Mouse (Mus musculus) c-Kit-negative CD71-positive TER-119-positive erythroid progenitor cells, embryonic 14.5 days (primary cell): ENCODE measurements around the gene Zfyve21.

Experiments used
- DNase-seq: peaks from one replicate; pipeline ENCODE4 v3.0.0-alpha.2; 2013; ENCODE audit warnings: low read depth, low spot score

Gene Zfyve21

GRCm38 (mm10) chr12:111813766-111814617 is at the start of gene Zfyve21, which contains the start of gene Xrcc3:
Gene Zfyve21, plus strand, starts transcription at chr12:111814170.
Gene Xrcc3, minus strand, starts transcription at chr12:111813873.
- peak; percentile 97 for DNase-seq

GRCm38 (mm10) chr12:111766313-111767236 is 47.4 kb upstream of the Zfyve21 start:
- DNase-seq, result no peak

- DNase-seq, result no peak
These were observed 45.5 kb upstream of the Zfyve21 start for GRCm38 (mm10) chr12:111768322-111768928.

GRCm38 (mm10) chr12:111769306-111769705 is 44.7 kb upstream of the Zfyve21 start:
- no peak for DNase-seq

- no peak for DNase-seq
These were observed 44.0 kb upstream of the Zfyve21 start for GRCm38 (mm10) chr12:111769816-111770577.

- DNase-seq, result no peak
These were observed 43.3 kb upstream of the Zfyve21 start for GRCm38 (mm10) chr12:111770651-111771050.

- no peak for DNase-seq
These were observed 39.8 kb upstream of the Zfyve21 start for GRCm38 (mm10) chr12:111774156-111774555.

- DNase-seq, result no peak
These were observed 39.1 kb upstream of the Zfyve21 start for GRCm38 (mm10) chr12:111774845-111775244.

- DNase-seq, result no peak
These were observed 36.1 kb upstream of the Zfyve21 start for GRCm38 (mm10) chr12:111777919-111778318.

GRCm38 (mm10) chr12:111779544-111779943 is 34.4 kb upstream of the Zfyve21 start:
- no peak for DNase-seq

- DNase-seq, result no peak
These were observed 28.8 kb upstream of the Zfyve21 start for GRCm38 (mm10) chr12:111785174-111785573.

- DNase-seq, result no peak
These were observed 27.0 kb upstream of the Zfyve21 start for GRCm38 (mm10) chr12:111787015-111787414.

- DNase-seq, result no peak
These were observed 23.9 kb upstream of the Zfyve21 start for GRCm38 (mm10) chr12:111790090-111790489.

- DNase-seq, result no peak
These were observed 23.3 kb upstream of the Zfyve21 start for GRCm38 (mm10) chr12:111790631-111791030.

- no peak for DNase-seq
These were observed 22.4 kb upstream of the Zfyve21 start for GRCm38 (mm10) chr12:111791474-111792104.

GRCm38 (mm10) chr12:111794102-111794501 is 19.9 kb upstream of the Zfyve21 start:
- DNase-seq, result no peak

- no peak for DNase-seq
These were observed 19.3 kb upstream of the Zfyve21 start for GRCm38 (mm10) chr12:111794526-111795179.

- DNase-seq, result no peak
These were observed 18.6 kb upstream of the Zfyve21 start for GRCm38 (mm10) chr12:111795180-111795895.

- DNase-seq, result no peak
These were observed 16.7 kb upstream of the Zfyve21 start for GRCm38 (mm10) chr12:111797251-111797650.
